Mouse (Mus musculus) megakaryocyte, embryonic 14.5 days (primary cell): Measurements from ENCODE around the gene Bcl3.

ENCODE experiments used
- FLI1 ChIP-seq: IDR thresholded peaks from 2 replicates; pipeline ENCODE4 v1.6.1; 2012; ENCODE audit warnings: low read length, inconsistent platforms, mixed read lengths
- GATA1 ChIP-seq: IDR thresholded peaks from 3 replicates; pipeline ENCODE4 v1.6.1; 2012; ENCODE audit warnings: mixed read lengths, low read length, inconsistent platforms, borderline replicate concordance

DNA sequence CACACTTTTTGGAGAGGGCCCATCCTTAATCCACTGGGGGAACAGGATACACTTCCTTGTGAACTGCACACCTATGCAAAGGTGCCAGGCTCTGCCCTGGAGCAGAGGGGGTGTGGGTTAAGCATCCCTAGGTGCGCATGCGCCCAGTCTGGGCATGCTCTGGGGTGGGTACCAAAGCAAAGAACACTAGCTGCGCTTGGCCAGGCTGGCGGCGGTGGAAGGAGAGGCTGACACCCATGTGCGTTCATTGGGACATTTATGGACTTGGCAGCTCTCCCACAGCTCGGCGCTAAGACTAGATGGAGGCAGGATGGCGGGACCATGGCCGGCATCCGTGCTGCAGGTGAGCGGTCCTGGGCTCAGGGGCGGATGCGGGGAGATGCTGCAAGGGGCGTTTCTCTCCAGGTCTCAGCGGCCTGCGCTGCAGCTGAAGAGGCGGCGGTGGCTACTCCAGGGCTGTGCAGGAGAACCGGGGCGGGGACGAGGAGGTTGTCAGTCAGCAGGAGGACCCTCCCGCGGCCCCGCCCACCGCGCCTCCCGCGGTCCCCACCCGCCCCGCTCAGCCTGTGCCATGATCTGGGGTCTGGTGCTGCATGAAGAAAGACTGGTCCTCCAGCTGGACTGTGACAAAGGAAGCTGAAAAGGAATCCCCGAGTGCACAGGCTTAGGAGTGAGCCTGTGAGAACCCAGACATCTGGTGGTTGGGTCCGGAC is 29.4 kb upstream of the Bcl3 start, which contains the start of gene Gm19345:
- TF ChIP-seq GATA1 (no peak), FLI1 (no peak)
